ENCODE assay signal across 8 mouse cellular contexts in genomic region chr8:128654365-128655099, GRCm38 (mm10). TPM values are rescaled to one million over a fixed set of nuclear protein-coding genes. Genes with fewer than 3 reads are reported as not detected.
A peak's percentile ranks its signal among the peaks of the same experiment; 100 is the strongest.
DNase-seq lines count a peak whose midpoint lies in the region; ATAC-seq and TF ChIP-seq lines count a peak whose summit lies in the region.

No protein-coding gene starts in this region.

- TF ChIP-seq CTCF in cerebellum, adult 2 months (IDR thresholded peaks at IDR 0.05; ENCODE audit: borderline replicate concordance, insufficient read depth, low read depth, low read length): no peak
- TF ChIP-seq CTCF in lung, postnatal 0 days (IDR thresholded peaks at IDR 0.05): no peak

- WGBS in cerebellum, adult 2 months: 5% methylated on average over 16 of the region's 16 CpGs
- 2% methylated on average over 16 of the region's 16 CpGs for WGBS in hindbrain, embryonic 11.5 days
- 2% methylated on average over 16 of the region's 16 CpGs for whole genome bisulfite sequencing in lung, postnatal 0 days

- H3K9me3 ChIP-seq in hindbrain, embryonic 11.5 days (ENCODE audit: control insufficient read depth, low read length): no peaks in the 10 kb centered on the region
- no peaks in the 10 kb centered on the region for H3K9me3 ChIP-seq in lung, postnatal 0 days (ENCODE audit: low read length)

- peak; percentile 94 for DNase-seq in MEL-GATA-1-ER (ENCODE audit: extremely low read depth, low read depth)
- DNase-seq in cerebellum, adult 2 months: peak; percentile 48
- peak; percentile 55 to 57 for DNase-seq in frontal cortex, postnatal 10 days (ENCODE audit: low spot score in 2 of 2)
- DNase-seq in hindbrain, embryonic 11.5 days (ENCODE audit: low spot score): peak; percentile 71
- DNase-seq in layer of hippocampus, postnatal 10 days (ENCODE audit: low spot score in 2 of 2): peak; percentile 48 to 64
- DNase-seq in lung, postnatal 0 days (ENCODE audit: low spot score): peak; percentile 96
- DNase-seq in ovary, adult 18-20 months (ENCODE audit: low spot score): peak; percentile 16
- peak; percentile 60 for DNase-seq in thymus, postnatal 14 days

- peak overlapping the region; percentile 5 for H3K4me3 ChIP-seq in cerebellum, adult 2 months (replicated peaks; ENCODE audit: insufficient read depth, low read depth, low read length)
- H3K4me3 ChIP-seq in hindbrain, embryonic 11.5 days (ENCODE audit: low read depth, low read length): peak overlapping the region; percentile 26
- peak overlapping the region; percentile 1; the same call in 1 of the 2 replicates for H3K4me3 ChIP-seq in lung, postnatal 0 days (ENCODE audit: low read depth, low read length)

- no peak for TF ChIP-seq POLR2A in cerebellum, adult 2 months (IDR thresholded peaks at IDR 0.05; ENCODE audit: borderline replicate concordance, insufficient read depth, low read length)

- H3K27ac ChIP-seq in cerebellum, adult 2 months (ENCODE audit: insufficient read depth, low read length): no peak overlapping the region
- peak overlapping the region; percentile 66 for H3K27ac ChIP-seq in hindbrain, embryonic 11.5 days (ENCODE audit: low read depth, low read length)
- H3K27ac ChIP-seq in lung, postnatal 0 days (ENCODE audit: low read length): peak overlapping the region; percentile 92

- no peaks in the 10 kb centered on the region for H3K36me3 ChIP-seq in hindbrain, embryonic 11.5 days (ENCODE audit: control insufficient read depth, insufficient read depth, low read length)
- no peaks in the 10 kb centered on the region for H3K36me3 ChIP-seq in lung, postnatal 0 days (ENCODE audit: insufficient read depth, low read length)

- H3K27me3 ChIP-seq in cerebellum, adult 2 months (ENCODE audit: control insufficient read depth, insufficient read depth, low read length): no peaks in the 10 kb centered on the region
- no peaks in the 10 kb centered on the region for H3K27me3 ChIP-seq in hindbrain, embryonic 11.5 days (ENCODE audit: control insufficient read depth, insufficient read depth, low read length)
- H3K27me3 ChIP-seq in lung, postnatal 0 days (replicated peaks; ENCODE audit: insufficient read depth, low read length): no peaks in the 10 kb centered on the region

- H3K9ac ChIP-seq in hindbrain, embryonic 11.5 days (ENCODE audit: low read depth, low read length): 0 out of 2 replicates have a peak overlapping the region, but pooled peaks have one; percentile 28
- no peak overlapping the region for H3K9ac ChIP-seq in lung, postnatal 0 days (replicated peaks; ENCODE audit: low read depth)

- no peaks in the 10 kb centered on the region for H3K4me1 ChIP-seq in cerebellum, adult 2 months (ENCODE audit: control insufficient read depth, insufficient read depth, low read length)
- H3K4me1 ChIP-seq in hindbrain, embryonic 11.5 days (replicated peaks; ENCODE audit: control insufficient read depth, insufficient read depth, low read length): no peaks in the 10 kb centered on the region
- 0 out of 2 replicates have a peak, but pooled peaks cover 5% of the 10 kb centered on the region for H3K4me1 ChIP-seq in lung, postnatal 0 days (ENCODE audit: insufficient read depth, low read depth, low read length)

- TF ChIP-seq EP300 in lung, postnatal 0 days (IDR thresholded peaks at IDR 0.05): peak; percentile 63; the same call in 1 of the 2 replicates

- peak; percentile 93 for ATAC-seq in hindbrain, embryonic 11.5 days (ENCODE audit: low FRiP score)
- peak; percentile 94 for ATAC-seq in lung, postnatal 0 days

- peak overlapping the region; percentile 51 for H3K4me2 ChIP-seq in hindbrain, embryonic 11.5 days (replicated peaks; ENCODE audit: low read depth, low read length)
- peak overlapping the region; percentile 49 for H3K4me2 ChIP-seq in lung, postnatal 0 days (replicated peaks; ENCODE audit: low read depth, low read length)

RNA-seq across cellular contexts. Expression of gene Itgb1, which starts 30.9 kb away (rescaled TPM):
- polyA plus RNA-seq in cerebellum, adult 2 months (2012; rRNA removed): 36.0 and 37.3 TPM in 2 replicates
- 164 and 192 TPM in 2 replicates for polyA plus RNA-seq in hindbrain, embryonic 11.5 days (2014; fragmentation: Nextera tagmentation; extraction: Ambion mirVana)
- total RNA-seq in layer of hippocampus, postnatal 10 days (2021): 10 to 100 TPM; 90.7 to 92.0 TPM
- 344 and 369 TPM in 2 replicates for polyA plus RNA-seq in lung, postnatal 0 days (2015; fragmentation: Nextera tagmentation; extraction: Ambion mirVana)

Comparison
In these comparisons a context has a peak if more than half of its experiments do, and no peak if none do; other contexts are left out.
1. DNase-seq: peak in every context shown above with its lines; median percentile 96 in lung, postnatal 0 days; 94 in MEL-GATA-1-ER; 71 in hindbrain, embryonic 11.5 days; 60 in thymus, postnatal 14 days; 56 in frontal cortex, postnatal 10 days; 56 in layer of hippocampus, postnatal 10 days; 48 in cerebellum, adult 2 months; 16 in ovary, adult 18-20 months.